Mouse (Mus musculus): Measurements from ENCODE around the gene Spink2. TPM values are rescaled to one million over a fixed set of nuclear protein-coding genes. Genes with fewer than 3 reads are reported as not detected.

Spink2 gene
- total RNA-seq (2014; rRNA removed; ENCODE audit: low replicate concordance) (22.6 TPM in 1 of 2 replicates, not detected in the other), polyA plus RNA-seq (2015; fragmentation: Nextera tagmentation; extraction: Ambion mirVana) (1.5 and 2.1 TPM in 2 replicates)

GRCm38 (mm10) chr5:77211236-77211635 lies at the start of gene Spink2:
Gene Spink2 (minus strand): TSS chr5:77211471.
- H3K9me3 ChIP-seq (replicated peaks; ENCODE audit: control insufficient read depth, low read length): no peaks in the 10 kb centered on the region
- H3K27me3 ChIP-seq (ENCODE audit: control insufficient read depth, insufficient read depth, low read length): no peaks in the 10 kb centered on the region
- peak within 1 kb of the TSS; percentile 20; the same call in 1 of the 2 replicates for H3K4me3 ChIP-seq (ENCODE audit: low read depth, low read length)
- WGBS: 2% methylated on average over 18 of the region's 18 CpGs
- H3K27ac ChIP-seq (ENCODE audit: low read depth): no peak within 1 kb of the TSS
- DNase-seq (ENCODE audit: low spot score) (peak; percentile 16), ATAC-seq (ENCODE audit: insufficient read depth, low read depth) (peak; percentile 57; the same call in 1 of the 2 replicates)
- no peak for TF ChIP-seq CTCF (IDR thresholded peaks at IDR 0.05; ENCODE audit: low read depth)
- TF ChIP-seq EP300 (IDR thresholded peaks at IDR 0.05; ENCODE audit: low read depth): no peak
- H3K4me1 ChIP-seq (ENCODE audit: control insufficient read depth, insufficient read depth): no peaks in the 10 kb centered on the region
- peak within 1 kb of the TSS; percentile 53 for H3K4me2 ChIP-seq (ENCODE audit: low read depth, low read length)
- no peak within 1 kb of the TSS for H3K9ac ChIP-seq (replicated peaks; ENCODE audit: low read depth, low read length)
- H3K36me3 ChIP-seq (replicated peaks; ENCODE audit: control insufficient read depth, insufficient read depth, low read length): no peaks in the 10 kb centered on the region

- TF ChIP-seq EP300 (IDR thresholded peaks at IDR 0.05; ENCODE audit: low read depth): no peak
- no peak for TF ChIP-seq CTCF (IDR thresholded peaks at IDR 0.05; ENCODE audit: low read depth)
- WGBS: 57% methylated on average over 6 of the region's 6 CpGs
Observed at GRCm38 (mm10) chr5:77260141-77260540, 48.9 kb upstream of the Spink2 start.

GRCm38 (mm10) chr5:77259315-77259714 lies 48.0 kb upstream of the Spink2 start:
- no peak overlapping the region for H3K4me2 ChIP-seq (ENCODE audit: low read depth, low read length)
- no peaks in the 10 kb centered on the region for H3K4me1 ChIP-seq (ENCODE audit: control insufficient read depth, insufficient read depth)
- no peaks in the 10 kb centered on the region for H3K36me3 ChIP-seq (replicated peaks; ENCODE audit: control insufficient read depth, insufficient read depth, low read length)
- H3K27ac ChIP-seq (ENCODE audit: low read depth): no peak overlapping the region
- no peak for ATAC-seq (ENCODE audit: insufficient read depth, low read depth)
- H3K9ac ChIP-seq (replicated peaks; ENCODE audit: low read depth, low read length): no peak overlapping the region
- no peak for DNase-seq (ENCODE audit: low spot score)
- H3K9me3 ChIP-seq (replicated peaks; ENCODE audit: control insufficient read depth, low read length): no peaks in the 10 kb centered on the region
- TF ChIP-seq CTCF (IDR thresholded peaks at IDR 0.05; ENCODE audit: low read depth) (no peak), EP300 (IDR thresholded peaks at IDR 0.05; ENCODE audit: low read depth) (no peak)
- H3K4me3 ChIP-seq (ENCODE audit: low read depth, low read length): no peak overlapping the region
- H3K27me3 ChIP-seq (ENCODE audit: control insufficient read depth, insufficient read depth, low read length): no peaks in the 10 kb centered on the region

More at GRCm38 (mm10) chr5:77260141-77260540, 48.9 kb upstream of the Spink2 start:
- H3K27me3 ChIP-seq (ENCODE audit: control insufficient read depth, insufficient read depth, low read length): no peaks in the 10 kb centered on the region
- no peak overlapping the region for H3K4me3 ChIP-seq (ENCODE audit: low read depth, low read length)
- no peaks in the 10 kb centered on the region for H3K9me3 ChIP-seq (replicated peaks; ENCODE audit: control insufficient read depth, low read length)
- no peak overlapping the region for H3K27ac ChIP-seq (ENCODE audit: low read depth)
- ATAC-seq (ENCODE audit: insufficient read depth, low read depth) (no peak), DNase-seq (ENCODE audit: low spot score) (no peak)
- H3K9ac ChIP-seq (replicated peaks; ENCODE audit: low read depth, low read length): no peak overlapping the region
- no peaks in the 10 kb centered on the region for H3K4me1 ChIP-seq (ENCODE audit: control insufficient read depth, insufficient read depth)
- H3K36me3 ChIP-seq (replicated peaks; ENCODE audit: control insufficient read depth, insufficient read depth, low read length): no peaks in the 10 kb centered on the region
- H3K4me2 ChIP-seq (ENCODE audit: low read depth, low read length): no peak overlapping the region

- Histone ChIP-seq H3K4me1 (ENCODE audit: control insufficient read depth, insufficient read depth) (no peaks in the 10 kb centered on the region), H3K27ac (ENCODE audit: low read depth) (no peak overlapping the region), H3K27me3 (ENCODE audit: control insufficient read depth, insufficient read depth, low read length) (no peaks in the 10 kb centered on the region), H3K9me3 (replicated peaks; ENCODE audit: control insufficient read depth, low read length) (no peaks in the 10 kb centered on the region), H3K4me3 (ENCODE audit: low read depth, low read length) (no peak overlapping the region), H3K9ac (replicated peaks; ENCODE audit: low read depth, low read length) (no peak overlapping the region), H3K36me3 (replicated peaks; ENCODE audit: control insufficient read depth, insufficient read depth, low read length) (no peaks in the 10 kb centered on the region), H3K4me2 (ENCODE audit: low read depth, low read length) (no peak overlapping the region)
- ATAC-seq (ENCODE audit: insufficient read depth, low read depth): no peak
- WGBS: 68% methylated on average over 3 of the region's 3 CpGs
- no peak for DNase-seq (ENCODE audit: low spot score)
- TF ChIP-seq CTCF (IDR thresholded peaks at IDR 0.05; ENCODE audit: low read depth): no peak
- no peak for TF ChIP-seq EP300 (IDR thresholded peaks at IDR 0.05; ENCODE audit: low read depth)
Observed at GRCm38 (mm10) chr5:77257603-77258002, 46.3 kb upstream of the Spink2 start.

GRCm38 (mm10) chr5:77254402-77254801 lies 43.1 kb upstream of the Spink2 start:
- no peaks in the 10 kb centered on the region for H3K27me3 ChIP-seq (ENCODE audit: control insufficient read depth, insufficient read depth, low read length)
- no peaks in the 10 kb centered on the region for H3K4me1 ChIP-seq (ENCODE audit: control insufficient read depth, insufficient read depth)
- H3K4me3 ChIP-seq (ENCODE audit: low read depth, low read length): no peak overlapping the region
- no peak for DNase-seq (ENCODE audit: low spot score)
- no peaks in the 10 kb centered on the region for H3K36me3 ChIP-seq (replicated peaks; ENCODE audit: control insufficient read depth, insufficient read depth, low read length)
- H3K4me2 ChIP-seq (ENCODE audit: low read depth, low read length): no peak overlapping the region
- no peak for ATAC-seq (ENCODE audit: insufficient read depth, low read depth)
- H3K9ac ChIP-seq (replicated peaks; ENCODE audit: low read depth, low read length): no peak overlapping the region
- WGBS: 52% methylated on average over 3 of the region's 3 CpGs
- H3K9me3 ChIP-seq (replicated peaks; ENCODE audit: control insufficient read depth, low read length): no peaks in the 10 kb centered on the region
- TF ChIP-seq EP300 (IDR thresholded peaks at IDR 0.05; ENCODE audit: low read depth) (no peak), CTCF (IDR thresholded peaks at IDR 0.05; ENCODE audit: low read depth) (no peak)
- H3K27ac ChIP-seq (ENCODE audit: low read depth): no peak overlapping the region

- Histone ChIP-seq H3K4me3 (ENCODE audit: low read depth, low read length) (no peak overlapping the region), H3K9ac (replicated peaks; ENCODE audit: low read depth, low read length) (no peak overlapping the region), H3K27ac (ENCODE audit: low read depth) (no peak overlapping the region), H3K4me2 (ENCODE audit: low read depth, low read length) (no peak overlapping the region), H3K9me3 (replicated peaks; ENCODE audit: control insufficient read depth, low read length) (no peaks in the 10 kb centered on the region), H3K27me3 (ENCODE audit: control insufficient read depth, insufficient read depth, low read length) (no peaks in the 10 kb centered on the region), H3K4me1 (ENCODE audit: control insufficient read depth, insufficient read depth) (no peaks in the 10 kb centered on the region), H3K36me3 (replicated peaks; ENCODE audit: control insufficient read depth, insufficient read depth, low read length) (no peaks in the 10 kb centered on the region)
- DNase-seq (ENCODE audit: low spot score) (no peak), ATAC-seq (ENCODE audit: insufficient read depth, low read depth) (no peak)
- TF ChIP-seq EP300 (IDR thresholded peaks at IDR 0.05; ENCODE audit: low read depth): no peak
- no peak for TF ChIP-seq CTCF (IDR thresholded peaks at IDR 0.05; ENCODE audit: low read depth)
- 67% methylated on average over 1 of the region's 1 CpGs for WGBS
Observed at GRCm38 (mm10) chr5:77253154-77253553, 41.9 kb upstream of the Spink2 start.

All from heart, postnatal 0 days (tissue).